Mouse (Mus musculus): ENCODE results near the gene Tmem131. TPM values are rescaled to one million over a fixed set of nuclear protein-coding genes. Genes with fewer than 3 reads are reported as not detected.

Tmem131 gene
- total RNA-seq, 2 experiments from 2014 or later, result 44.1 to 44.8 TPM

DNA sequence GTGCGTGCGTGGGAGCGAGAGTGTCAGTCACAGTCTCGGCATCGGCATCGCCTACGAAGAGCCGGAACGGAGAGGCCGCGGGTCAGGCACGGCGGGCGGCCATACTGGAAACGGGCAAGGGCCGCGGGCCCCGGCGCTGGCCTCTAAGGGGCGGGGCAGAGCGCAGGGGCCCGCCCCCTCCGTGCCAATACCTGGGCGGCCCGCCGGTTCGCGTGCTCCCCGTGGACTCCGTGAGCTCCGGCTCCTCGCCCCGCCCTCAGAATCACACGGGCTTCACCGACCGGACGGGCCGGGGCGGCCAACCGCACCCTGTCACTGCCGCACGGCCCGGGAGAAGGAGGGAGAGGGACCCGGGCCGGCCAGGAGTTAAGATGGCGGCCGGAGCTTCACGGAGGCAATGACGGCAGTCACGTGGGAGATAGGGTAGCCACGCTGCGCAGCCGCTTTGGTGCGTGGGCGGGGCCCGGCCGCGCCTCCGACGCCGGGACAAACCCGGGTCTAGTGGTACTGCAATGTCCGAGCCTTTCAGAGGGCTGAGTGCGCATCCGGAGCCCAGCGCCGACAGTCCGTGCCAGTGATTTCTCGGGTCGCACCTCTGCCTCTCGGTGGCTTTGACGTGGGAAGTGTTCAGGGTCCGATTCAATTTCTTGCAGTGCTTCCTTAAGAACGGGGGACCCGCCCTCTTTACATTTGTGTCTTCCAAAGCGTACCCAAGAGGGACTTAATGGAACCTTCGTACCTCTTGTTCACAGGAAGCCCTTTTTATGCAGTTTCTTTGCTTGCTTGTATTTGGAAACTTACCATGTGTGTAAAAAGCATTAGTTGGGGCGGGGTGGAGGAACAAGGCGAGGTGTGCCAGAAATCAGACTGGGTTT is 3.7 kb downstream of the Tmem131 start:
- intact Hi-C loops (cut with DNase I), result loop anchor here (2.0 to 5.0 kb wide), 3 partner anchors 58 to 117 kb away; no protein-coding TSS in a partner anchor
- peak; percentile 93 to 95 for DNase-seq

- intact Hi-C loops (cut with DNase I), result loop anchor here (2.0 to 5.0 kb wide), 2 partner anchors 77 to 116 kb away; no protein-coding TSS in a partner anchor
- DNase-seq, result peak in 1 of 2 experiments; percentile 56
These were observed 4.6 kb downstream of the Tmem131 start for GRCm38 (mm10) chr1:36938801-36939286.

- intact Hi-C loops (cut with DNase I), result loop anchor here (2.0 to 5.0 kb wide), 2 partner anchors 76 to 116 kb away; no protein-coding TSS in a partner anchor
- no peak for DNase-seq
These were observed 5.1 kb downstream of the Tmem131 start for GRCm38 (mm10) chr1:36938348-36938747.

DNA sequence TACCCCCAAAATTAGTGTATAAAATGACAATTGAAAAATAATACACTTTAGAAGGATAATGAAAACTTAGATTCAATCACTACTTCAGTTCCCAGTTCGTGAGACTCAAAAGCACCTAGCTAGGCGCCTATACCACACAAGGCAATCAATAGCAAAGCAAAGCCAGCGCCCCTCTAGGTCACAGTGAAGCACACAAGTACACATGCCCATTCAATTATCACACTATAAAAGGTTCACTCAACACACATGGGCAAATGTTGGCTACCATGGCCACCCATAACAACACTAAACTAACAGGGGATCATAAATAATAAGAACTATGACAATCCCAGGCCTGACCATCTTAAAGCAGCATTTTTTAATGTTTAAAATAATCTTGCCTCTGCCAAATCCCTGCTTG is 5.8 kb downstream of the Tmem131 start:
- intact Hi-C loops (cut with DNase I), result loop anchor here (2.0 to 5.0 kb wide), 2 partner anchors 75 to 115 kb away; no protein-coding TSS in a partner anchor
- DNase-seq, result no peak

DNA sequence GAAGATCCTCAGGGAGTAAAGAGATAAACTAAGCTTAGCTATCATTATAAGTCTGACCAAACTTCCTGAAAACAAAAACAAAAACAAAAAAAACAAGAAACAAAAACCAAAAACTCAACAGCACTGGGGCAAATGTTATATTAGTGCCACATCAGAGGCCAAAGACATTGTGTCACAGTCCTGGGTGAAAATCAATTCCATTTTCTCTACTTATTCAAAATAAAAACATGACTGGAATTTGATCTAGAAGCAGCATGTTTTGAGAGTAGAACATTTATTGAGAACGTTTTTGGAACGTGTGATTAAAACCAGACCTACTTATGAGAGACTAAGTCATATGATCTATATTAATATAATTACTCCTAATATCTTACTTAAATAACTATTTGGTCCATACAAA is 6.5 kb downstream of the Tmem131 start:
- DNase-seq, result no peak
- intact Hi-C loops (cut with DNase I), result loop anchor here (5.0 kb wide), 1 partner anchor 75 kb away; no protein-coding TSS in a partner anchor

DNA sequence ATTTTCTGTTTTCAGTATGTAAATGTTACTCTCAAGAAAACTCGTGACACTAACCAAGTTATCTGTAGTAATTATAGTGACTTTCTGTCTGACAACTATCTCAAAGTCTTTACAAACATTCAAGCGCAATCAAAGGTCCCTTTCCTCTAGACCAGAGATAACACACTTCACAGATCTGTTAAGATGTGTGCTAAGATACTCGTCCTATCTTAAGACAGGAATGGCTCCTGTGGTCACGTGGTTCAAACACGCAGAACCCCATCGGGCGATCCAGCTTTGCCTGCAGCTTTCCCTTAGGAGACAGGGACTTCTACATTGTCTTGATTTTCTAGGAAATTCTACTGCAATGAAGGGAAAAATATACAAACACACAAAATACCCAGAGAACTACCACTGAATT is 6.9 kb downstream of the Tmem131 start:
- intact Hi-C loops (cut with DNase I), result loop anchor here (5.0 kb wide), 1 partner anchor 74 kb away; no protein-coding TSS in a partner anchor
- no peak for DNase-seq

GRCm38 (mm10) chr1:36934778-36935177 is 8.7 kb downstream of the Tmem131 start:
- DNase-seq, result no peak
- intact Hi-C loops (cut with DNase I), result loop anchor here (5.0 kb wide), 1 partner anchor 72 kb away; no protein-coding TSS in a partner anchor

DNA sequence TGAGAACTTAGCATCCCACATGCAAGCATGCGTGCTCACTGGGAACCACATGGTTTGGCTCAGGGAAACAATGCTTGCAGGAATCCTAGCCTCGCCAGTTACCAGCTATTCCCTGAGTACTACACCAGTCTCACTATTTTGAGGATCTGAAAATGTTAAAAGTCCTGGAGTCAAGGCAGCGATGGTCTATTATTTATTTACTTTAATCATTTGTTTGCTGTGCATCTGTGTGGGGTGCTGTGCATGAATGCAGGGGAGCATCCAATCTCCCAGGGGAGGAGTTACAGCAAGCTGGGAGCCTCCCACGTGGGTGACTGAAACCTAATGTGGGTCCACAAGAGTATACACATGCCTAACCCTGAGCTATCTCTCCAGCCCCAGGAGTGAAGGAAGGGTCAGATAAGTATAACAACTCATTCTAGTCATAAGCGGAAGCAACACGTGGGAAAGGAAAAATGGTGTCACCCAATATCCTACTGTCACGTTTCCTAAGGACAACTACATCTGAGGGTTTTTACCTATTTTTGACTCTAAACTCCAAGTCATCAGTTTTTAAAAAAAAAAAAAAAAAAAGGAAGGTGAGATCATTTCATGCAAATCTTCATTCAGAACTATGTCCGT is 9.4 kb downstream of the Tmem131 start:
- intact Hi-C loops (cut with DNase I), result no loop called here
- no peak for DNase-seq

DNA sequence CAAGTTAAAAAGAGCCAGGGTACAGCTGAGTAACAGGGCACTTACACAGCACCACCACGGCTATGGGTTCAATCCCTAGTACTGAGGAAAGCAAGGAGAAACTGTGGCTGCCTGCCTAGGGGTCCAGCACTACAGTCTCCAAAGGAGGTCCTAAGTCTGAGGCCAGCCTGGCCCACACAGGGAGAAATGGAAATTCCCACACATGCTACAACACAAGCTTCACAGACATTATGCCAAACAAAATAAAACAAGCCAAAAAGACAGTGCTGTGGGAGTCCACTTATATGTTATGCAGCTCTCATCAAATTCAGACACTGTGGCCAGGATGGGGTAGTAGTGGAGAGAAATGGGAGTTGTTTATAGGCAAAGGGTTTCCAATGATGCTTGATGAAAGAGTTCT is 11.2 kb downstream of the Tmem131 start:
- no peak for DNase-seq
- intact Hi-C loops (cut with DNase I), result no loop called here

- DNase-seq, result no peak
- intact Hi-C loops (cut with DNase I), result no loop called here
These were observed 12.6 kb downstream of the Tmem131 start for GRCm38 (mm10) chr1:36930911-36931310.

GRCm38 (mm10) chr1:36929996-36930395 is 13.5 kb downstream of the Tmem131 start:
- no peak for DNase-seq
- intact Hi-C loops (cut with DNase I), result no loop called here

GRCm38 (mm10) chr1:36928357-36929330 is 14.8 kb downstream of the Tmem131 start:
- intact Hi-C loops (cut with DNase I), result no loop called here
- DNase-seq, result no peak

GRCm38 (mm10) chr1:36927569-36927968 is 15.9 kb downstream of the Tmem131 start:
- DNase-seq, result no peak
- intact Hi-C loops (cut with DNase I), result no loop called here

- intact Hi-C loops (cut with DNase I), result no loop called here
- DNase-seq, result no peak
These were observed 16.7 kb downstream of the Tmem131 start for GRCm38 (mm10) chr1:36926738-36927137.

GRCm38 (mm10) chr1:36926246-36926645 is 17.2 kb downstream of the Tmem131 start:
- no peak for DNase-seq
- intact Hi-C loops (cut with DNase I), result no loop called here

GRCm38 (mm10) chr1:36925781-36926180 is 17.7 kb downstream of the Tmem131 start:
- intact Hi-C loops (cut with DNase I), result no loop called here
- DNase-seq, result no peak

DNA sequence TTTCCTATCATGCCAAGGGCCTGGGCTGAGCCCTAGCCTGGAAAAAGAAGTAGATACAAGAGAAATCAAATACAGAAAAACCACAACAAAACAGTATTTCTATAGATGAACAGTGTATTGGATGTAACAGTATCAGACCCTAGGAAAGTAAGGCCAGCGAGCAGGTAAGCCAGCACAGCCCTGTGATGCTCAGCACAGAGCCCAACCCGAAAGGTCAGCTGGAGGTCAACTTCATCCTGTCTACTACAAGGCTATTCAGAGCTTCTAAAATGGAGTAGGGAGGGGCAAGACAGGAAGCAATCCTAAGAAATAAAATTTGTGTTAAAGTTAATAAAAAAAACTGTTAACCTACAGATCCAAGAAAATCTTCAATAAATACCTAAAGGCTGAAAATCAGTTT is 18.6 kb downstream of the Tmem131 start:
- intact Hi-C loops (cut with DNase I), result loop anchor here (5.0 kb wide), 1 partner anchor 83 kb away; no protein-coding TSS in a partner anchor

DNA sequence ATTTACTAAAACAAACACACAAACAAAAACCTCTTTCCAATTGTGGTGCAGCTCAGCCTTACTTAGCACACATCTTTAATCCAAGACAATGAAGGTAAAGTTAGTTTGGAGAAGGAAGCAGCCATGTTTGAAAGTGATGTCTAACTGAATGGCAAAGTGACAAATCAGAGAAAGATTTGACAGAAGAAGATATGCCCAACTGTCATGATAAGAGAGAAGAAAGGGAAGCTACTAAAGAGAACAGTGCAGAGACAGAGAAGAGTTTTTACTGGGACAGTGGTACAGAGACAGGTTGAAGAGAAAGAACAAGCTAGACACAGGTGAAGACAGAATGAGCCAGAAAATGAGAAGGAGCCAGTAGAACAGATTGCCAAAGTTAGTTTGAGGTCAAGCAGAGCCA is 19.6 kb downstream of the Tmem131 start:
- intact Hi-C loops (cut with DNase I), result loop anchor here (5.0 kb wide), 1 partner anchor 82 kb away; no protein-coding TSS in a partner anchor
- DNase-seq, result no peak

More for the DNA sequence above, 18.6 kb downstream of the Tmem131 start:
- DNase-seq, result no peak

DNA sequence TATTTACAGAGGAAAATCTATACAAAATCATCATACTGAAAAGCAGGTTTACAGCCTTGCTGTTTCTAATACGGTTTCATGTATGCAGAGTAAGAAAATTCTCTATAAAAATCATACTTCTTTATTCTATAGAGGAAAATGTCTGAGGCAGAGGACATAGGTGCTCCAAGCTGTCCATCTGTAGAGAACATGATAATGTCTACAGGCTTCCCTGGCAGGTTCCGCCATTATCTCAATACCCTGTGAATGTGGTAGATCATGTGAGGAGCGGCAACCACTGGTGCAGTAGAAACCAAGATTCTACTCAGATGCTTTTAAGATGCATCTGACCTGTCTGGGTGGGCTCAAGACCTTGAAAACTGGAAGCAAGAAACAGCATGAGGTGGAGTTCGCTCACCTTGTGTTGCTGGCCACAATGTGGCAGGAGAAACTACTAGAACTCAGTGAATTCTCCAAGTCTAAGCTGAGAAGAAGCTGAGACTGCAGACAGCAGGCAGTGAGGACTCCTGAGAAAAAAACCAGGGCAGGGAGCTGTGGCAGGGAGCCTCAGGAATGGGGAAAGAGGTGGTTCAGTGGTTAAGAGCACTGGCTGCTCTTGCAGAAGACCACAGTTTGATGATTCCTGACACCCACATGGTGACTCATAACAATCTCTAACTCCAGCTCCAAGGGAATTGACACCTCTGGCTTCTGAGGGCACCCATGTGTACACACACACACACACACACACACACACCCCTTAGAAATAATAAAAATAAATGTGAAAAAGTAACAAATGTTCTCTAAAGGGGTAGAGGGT is 20.6 kb downstream of the Tmem131 start:
- DNase-seq, result no peak

More for the DNA sequence above, 20.6 kb downstream of the Tmem131 start:
- intact Hi-C loops (cut with DNase I), result loop anchor here (5.0 kb wide), 1 partner anchor 81 kb away; no protein-coding TSS in a partner anchor
